Mouse (Mus musculus): ENCODE data around the gene Sox5. TPM values are rescaled to one million over a fixed set of nuclear protein-coding genes. Genes with fewer than 3 reads are reported as not detected.

Gene Sox5
- total RNA-seq, 2 experiments from 2014 or later = 0.64 to 0.70 TPM

DNA sequence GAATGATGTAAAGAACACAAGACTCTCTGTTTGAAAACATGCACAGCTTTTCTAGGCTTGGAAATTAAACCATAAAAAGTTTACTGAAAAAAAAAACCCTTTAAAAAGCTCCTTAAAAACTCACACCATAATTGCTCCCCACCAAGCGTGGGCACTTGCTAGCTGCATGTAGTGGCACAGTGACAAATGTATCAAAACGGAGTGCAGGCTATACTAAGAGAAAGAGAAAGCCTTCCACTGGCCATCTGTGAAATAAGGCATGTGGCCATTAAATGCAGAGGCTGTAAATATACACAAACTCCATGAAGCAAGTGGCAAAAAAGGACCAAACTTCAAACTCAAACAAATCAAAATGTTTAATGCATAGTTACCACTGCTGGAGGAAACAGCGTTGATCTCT lies 927.7 kb downstream of the Sox5 start:
- no peak for DNase-seq

DNA sequence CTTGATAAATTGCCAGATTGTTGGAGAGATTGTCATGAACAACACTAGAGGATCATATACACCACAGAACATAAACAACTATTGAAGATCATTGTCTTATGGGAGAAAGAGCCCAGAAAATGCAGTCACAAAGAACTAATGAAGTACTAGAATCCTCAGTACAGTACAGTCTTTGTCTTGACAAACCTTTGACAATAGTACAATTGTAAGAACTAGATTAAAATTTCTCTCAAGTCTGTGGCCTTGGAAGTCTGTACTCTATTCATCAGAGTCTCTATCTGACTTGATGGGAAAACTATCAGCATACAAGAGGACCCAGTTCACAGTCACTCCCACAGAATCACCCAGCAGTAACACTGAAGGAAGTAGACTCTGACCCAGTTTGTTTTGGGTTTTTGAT lies 936.0 kb downstream of the Sox5 start:
- DNase-seq = no peak

DNA sequence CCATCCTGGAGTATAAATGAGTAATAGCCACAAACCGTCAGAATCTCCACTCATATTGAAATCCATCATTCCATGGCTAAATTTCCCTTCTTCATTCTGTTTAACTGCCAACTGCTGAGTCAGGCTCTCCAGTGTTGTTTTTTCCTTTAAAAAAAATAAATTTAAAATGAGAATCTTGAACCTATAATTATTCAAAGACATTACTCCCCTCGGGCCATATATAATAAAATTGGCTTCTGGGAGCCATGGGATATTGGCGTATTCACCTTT lies 937.1 kb downstream of the Sox5 start:
- no peak for DNase-seq

DNA sequence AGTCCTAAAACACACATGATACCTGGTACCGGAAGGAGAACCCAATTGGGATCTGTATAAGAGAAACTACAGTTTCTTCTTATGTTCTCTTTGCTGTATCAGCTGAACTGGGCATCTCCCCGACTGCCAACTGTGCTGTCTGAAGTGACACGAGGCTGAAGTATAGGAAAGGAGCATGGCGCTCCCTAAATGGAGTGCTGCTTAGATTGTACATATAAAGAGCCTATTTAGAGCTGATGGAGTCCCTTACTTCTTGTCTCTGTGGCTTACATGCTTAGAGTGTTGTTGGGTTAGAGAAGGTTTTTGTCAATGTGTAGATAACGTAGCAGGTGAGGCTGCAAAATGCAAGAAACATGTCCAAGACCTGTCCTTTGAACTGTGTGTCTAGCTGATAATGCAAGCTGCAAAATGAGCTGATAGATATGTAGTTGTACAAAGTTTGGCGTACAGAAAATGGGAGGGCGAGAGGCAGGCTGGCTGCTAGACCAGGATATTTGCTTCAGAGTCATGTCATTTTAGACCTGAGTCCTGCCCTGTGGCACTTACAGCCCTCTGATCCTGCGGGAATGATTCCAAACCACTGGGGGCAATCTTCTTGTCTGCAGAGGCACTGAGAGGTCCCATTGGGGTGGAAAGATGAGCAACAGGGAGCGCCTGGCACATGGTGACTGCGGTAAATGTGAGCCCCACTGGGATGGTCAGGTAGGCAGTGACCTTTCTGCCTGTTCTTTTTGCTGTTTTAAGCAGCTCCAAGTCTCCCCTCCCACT lies 937.7 kb downstream of the Sox5 start:
- DNase-seq = no peak

DNA sequence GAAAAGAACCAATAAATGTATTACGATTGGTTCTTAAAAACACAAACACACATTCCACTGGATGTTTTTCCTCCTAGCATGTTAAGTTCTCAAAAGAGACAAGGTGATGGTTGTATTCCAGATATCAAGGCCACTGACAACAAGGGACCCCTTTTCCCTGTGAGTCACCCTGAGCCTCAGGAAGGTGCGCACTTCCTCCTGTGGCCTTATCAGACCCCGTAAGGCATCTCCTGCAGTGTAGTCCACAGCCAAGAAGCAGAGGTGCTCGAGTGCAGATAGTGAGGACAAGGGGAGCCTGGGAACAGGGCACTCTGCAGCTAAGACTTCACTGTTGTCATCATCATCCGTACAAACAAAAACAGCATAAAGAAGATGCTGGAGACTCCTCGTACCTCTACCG lies 939.8 kb downstream of the Sox5 start:
- DNase-seq = no peak

DNA sequence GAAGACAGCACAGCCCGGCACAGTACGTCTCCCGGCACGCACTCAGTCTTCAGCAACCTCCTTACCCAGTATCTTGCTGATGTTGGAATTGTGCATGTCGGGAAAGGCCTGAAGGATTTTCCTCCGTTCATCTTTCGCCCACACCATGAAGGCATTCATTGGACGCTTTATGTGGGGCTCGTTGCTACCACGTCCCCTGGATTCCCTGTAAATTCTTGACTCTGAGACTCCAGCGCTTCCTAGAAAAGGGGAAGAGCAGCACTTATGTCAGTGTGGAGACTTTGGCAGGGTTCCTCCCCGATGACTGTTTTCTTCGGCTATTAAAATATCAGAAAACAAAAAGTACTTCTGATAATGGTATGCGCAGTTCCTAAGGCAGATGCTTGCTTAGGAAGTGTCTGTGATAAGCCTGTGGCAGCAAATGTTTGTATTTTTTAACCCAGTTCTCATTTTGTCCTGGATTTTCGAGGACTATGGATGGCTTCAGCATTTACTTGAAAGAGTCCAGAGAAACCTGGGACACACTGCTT lies 940.6 kb downstream of the Sox5 start:
- DNase-seq = no peak

DNA sequence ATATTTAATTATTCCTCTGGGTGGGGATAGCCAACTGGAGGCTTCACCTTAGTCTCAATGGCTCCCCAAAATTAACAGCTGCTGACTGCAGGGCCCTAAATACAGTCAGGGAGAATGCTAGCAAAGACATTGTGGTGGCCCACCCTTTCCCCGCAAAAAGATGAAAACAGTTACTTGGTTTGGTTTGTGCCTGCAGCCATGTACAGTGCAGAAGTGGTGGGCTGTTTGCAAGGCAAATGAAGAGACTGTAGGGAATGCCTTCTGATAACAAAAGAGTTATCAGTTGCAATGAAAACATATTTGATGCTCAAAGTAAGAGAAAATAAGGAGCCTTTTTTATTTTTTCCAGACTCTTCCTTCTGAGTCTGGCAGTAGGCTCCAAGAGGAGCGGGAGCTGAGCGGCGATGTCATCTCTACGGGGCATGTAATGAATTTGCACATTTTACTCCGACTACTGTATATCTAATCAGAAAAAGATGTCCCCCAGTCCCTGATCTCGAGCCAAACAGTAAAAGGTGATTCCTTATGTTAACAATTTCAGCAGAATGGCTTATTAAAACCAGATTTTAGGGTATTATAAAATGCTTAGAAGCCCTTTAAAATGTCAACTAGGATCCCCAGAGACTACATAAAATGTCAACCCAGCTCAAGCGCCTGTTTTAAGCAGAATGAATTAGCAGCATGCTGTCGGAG lies 943.2 kb downstream of the Sox5 start:
- no peak for DNase-seq

DNA sequence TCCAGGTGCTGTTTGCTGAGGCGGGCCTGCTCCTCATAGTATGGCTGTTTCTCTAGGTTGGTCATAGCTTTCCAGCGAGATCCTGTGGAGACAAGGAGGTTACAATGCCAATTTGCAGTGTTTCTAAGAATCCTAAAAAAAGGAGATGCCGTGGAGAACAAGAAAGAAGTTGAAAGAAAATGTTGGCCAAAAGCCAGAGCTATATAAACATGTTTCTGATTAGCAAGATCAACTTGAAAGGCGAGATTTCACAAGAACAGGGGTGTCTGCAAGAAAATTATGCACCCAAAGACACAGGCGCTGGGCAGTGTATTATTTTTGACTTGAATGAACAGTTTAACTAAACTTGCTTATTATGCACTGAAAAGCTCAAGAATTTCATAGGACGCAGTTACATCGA lies 946.4 kb downstream of the Sox5 start:
- DNase-seq = no peak

DNA sequence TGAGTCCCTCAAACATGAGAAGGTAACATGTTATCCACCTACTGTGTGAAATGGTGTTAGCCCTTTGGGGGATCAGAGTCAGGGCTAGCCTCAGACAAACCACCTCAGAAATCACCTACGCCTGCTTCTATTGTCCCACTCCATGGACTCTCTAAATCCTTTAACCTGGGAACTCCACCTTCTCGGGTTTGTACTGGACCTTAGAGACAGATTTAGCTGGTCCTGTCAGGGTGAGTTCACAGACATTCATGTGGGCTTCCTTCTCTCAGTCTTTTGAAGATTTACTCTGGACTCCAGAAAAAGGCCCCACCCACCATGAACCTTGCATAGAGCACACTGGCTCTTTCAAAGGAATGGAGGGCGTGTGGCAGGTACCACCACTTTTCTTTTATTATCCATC lies 947.8 kb downstream of the Sox5 start:
- DNase-seq = no peak

DNA sequence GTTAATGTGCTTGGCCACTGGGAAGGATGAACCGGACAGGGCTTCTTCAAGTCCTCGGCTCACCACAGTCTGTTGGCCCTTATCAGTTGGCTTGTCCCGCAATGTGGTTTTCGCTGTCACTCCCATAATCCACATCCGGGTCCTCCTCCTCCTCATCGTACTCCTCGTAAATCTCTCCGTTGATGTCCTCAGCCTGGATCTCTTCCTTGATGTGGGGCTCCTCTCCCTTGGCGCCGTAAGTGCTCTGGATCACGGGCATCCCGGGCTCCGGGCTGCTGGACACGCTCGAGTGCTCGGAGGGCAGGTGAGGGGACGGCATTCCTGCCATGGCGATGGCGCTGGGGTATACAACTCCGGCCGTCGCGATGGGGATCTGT lies 948.6 kb downstream of the Sox5 start:
- no peak for DNase-seq

DNA sequence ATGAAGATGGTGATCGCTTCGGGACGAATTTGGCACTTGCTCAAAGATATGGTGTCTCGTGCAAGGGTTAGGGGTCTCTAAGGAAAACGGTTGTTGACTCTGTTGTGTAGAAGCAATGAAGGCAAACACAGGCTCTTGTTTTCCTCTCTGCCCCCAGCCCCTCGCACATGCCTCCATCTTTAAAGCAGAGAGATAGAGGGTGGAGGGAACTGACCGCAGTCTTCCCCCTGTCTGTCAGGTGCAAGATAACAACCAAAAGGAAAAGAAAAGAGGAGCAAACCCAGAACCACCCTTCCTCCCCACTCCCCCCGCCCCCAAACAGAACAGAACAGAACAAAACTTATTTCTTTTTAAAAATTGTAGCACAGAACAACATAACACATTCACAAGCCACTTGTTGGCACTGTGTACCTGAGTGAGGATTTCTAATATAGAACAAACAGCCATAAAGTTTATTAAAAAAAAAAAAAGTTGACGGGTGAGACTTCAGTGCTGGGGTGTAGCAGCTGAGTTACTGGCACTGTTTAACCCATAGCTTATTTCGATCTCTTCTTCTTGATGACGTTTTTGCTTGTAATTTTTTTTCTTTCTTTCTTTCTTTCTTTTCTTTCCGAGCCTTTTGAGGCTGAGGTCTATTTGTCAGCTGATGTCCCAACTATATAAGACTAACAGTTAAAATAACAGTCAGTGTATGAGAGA lies 949.1 kb downstream of the Sox5 start:
- DNase-seq = no peak

DNA sequence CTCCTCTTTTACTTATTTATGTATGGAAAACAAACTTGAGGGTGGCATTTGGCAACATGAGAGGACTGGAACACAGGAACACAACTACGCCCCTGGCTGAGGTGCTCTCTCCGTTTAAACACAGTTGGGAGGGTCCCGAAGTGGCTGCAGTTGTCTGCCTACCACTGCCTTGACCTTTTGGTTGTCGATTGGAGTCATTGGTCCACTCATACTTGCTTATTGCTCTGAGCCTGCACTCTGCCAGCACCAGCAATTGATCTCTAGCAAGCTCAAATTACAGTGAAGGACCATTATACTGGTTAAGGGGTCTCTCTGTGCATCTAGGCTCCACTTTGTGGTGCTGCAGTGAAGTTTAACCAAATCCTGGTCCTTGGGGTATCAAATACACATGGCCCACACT lies 950.5 kb downstream of the Sox5 start:
- DNase-seq = no peak

DNA sequence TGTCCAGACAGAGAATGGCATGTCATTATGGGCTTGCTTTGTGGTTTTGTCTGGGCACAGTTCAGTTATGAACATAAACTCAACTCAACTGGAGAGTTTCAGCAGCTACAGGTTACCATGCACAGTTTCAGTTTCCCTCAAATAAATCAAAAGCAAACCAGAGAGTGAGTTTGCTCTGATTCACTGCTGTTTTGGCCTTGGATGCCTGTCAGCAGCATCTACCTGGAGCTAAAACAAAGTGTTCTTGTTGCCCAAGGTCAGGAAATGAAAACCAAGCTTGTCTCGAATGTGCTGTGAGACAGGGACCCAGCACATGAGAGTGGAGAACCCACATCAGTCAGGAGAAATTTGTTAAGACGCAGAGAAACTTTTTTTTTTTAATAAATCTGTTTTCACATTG lies 951.6 kb downstream of the Sox5 start:
- DNase-seq = no peak

DNA sequence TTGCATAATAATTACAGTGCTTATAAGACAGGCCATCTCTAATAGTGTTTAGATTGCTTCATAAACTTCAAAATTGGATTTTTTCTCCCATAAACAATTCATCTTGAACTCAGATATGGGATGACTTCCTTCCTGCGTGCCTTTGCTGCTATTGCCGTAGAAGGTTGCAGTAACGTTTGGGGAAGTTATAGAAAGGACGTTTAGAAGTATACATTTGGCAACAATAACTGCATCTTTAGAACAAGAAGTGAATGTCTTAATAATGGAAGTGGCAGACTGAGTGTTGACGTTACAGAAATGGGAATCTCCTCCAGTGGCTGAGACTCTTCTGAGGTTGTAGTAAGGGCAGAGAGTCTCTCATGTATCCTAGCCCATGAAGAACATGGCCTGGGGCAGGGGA lies 955.0 kb downstream of the Sox5 start:
- DNase-seq = no peak

DNA sequence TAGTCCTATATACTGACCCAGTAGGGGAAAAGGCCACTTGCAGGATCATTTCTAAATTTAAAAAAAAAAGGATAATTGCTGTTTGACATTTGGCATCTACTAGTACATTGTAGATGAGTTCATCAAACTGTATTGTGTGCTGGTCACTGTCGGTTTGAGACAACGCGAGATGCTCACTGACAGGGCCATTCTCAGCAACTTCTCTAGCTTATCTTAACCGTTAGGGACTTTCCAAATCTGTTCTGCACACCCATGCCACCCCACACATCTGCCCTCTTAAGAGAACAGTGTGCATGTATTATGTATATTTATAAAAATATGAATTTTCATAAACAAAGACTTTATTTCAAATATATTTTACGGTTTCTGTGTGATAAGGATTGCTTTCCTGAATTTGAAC lies 955.8 kb downstream of the Sox5 start:
- no peak for DNase-seq

DNA sequence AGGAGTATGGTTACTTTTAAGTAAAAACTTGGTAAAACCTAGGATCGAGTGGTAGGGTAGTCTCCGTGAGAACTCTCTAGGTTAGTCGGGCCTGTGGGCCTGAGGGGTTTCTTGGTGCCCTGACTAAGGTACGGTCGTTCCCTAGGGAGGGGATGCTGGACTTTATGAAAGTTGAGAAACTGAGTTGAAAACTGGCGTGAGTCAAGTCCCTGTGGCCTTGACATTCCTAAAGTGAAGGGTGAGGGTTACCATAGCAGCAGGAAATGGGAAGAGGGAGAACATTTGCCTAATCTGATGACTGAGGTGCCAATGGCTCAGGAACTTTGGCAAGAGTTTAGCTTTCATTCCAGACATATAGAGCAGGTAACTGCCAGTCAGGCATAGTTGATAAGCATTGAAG lies 956.7 kb downstream of the Sox5 start:
- DNase-seq = no peak

DNA sequence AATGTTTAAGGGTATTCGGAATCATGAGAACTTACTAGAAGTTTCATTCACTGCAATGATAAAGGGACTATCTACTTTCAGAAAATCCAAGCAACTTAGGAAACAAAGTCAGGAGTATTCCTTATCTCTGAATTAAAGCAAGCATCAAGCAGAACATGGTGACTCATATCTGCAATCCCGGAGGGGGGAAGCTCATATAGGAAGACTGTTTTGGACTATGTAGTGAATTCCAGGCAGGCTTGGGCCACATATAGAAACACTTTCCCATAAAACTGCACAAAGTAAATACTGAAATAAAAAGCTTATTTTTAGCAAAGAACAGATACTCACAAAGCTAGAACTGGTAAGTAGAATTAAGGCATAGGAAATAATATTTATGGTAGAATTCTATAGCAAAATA lies 993.3 kb downstream of the Sox5 start:
- DNase-seq = no peak

DNA sequence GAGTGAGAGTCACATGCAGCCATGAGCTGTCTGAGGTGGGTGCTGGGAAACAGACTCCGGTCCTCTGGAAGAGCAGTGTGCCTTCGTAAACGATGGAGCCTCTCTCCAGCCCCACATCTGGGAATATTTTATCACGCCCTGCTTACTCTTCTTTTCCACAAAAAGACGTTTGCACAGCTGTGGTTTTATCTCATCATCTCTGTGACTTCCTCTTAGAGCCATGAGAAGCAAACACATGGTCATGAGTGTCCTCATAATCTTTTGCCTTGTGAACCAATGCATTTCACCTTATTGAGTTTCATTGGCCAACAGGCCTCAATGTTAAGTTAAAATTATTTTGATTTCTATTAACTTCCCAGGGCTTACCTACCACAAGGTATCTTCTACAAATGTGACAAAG lies 994.4 kb downstream of the Sox5 start:
- no peak for DNase-seq

DNA sequence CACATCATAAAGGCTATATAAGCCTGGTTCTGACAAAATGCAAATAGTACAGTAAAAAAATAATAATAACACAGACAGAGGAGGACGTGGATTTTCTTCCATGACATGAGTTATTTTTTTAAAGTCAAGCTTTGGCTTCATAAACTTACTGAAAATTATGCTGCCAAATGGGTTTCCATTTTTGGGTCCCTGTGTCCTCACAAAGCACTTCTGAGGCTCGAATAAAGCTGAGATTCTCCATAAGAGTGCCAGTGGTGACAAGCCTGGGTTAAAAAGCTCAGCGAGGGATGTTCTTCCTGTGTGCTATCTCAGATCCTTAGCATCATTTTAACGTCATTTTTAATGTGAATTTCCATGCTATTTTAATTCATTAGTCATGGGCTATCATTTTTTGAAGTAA lies 996.1 kb downstream of the Sox5 start:
- no peak for DNase-seq

Measured in gastrocnemius, postnatal 25 days (tissue).